Mouse (Mus musculus) embryonic facial prominence, embryonic 10.5 days (tissue): ENCODE results near the gene Rnf126. TPM values are rescaled to one million over a fixed set of nuclear protein-coding genes. Genes with fewer than 3 reads are reported as not detected.

ENCODE experiments used
- DNase-seq: peaks from one replicate; pipeline ENCODE4 v3.0.0-alpha.2; 2017; ENCODE audit warnings: low spot score
- H3K27ac ChIP-seq: fragments of 300-500 bp; sonication (generic); replicated peaks from 2 replicates; pipeline ENCODE4 v1.5.1; 2016; ENCODE audit warnings: mild to moderate bottlenecking
- H3K27me3 ChIP-seq: fragments of 300-500 bp; sonication (generic); replicated peaks from 2 replicates; pipeline ENCODE4 v1.6.1; 2016; ENCODE audit warnings: low read depth, mild to moderate bottlenecking; ENCODE audit not compliant: poor library complexity, severe bottlenecking
- H3K36me3 ChIP-seq: fragments of 300-500 bp; sonication (generic); replicated peaks from 2 replicates; pipeline ENCODE4 v1.6.1; 2016; ENCODE audit warnings: mild to moderate bottlenecking, moderate library complexity
- H3K4me1 ChIP-seq: fragments of 300-500 bp; sonication (generic); 2 replicates; pipeline ENCODE4 v1.6.1; 2016
- H3K4me3 ChIP-seq: fragments of 300-500 bp; sonication (generic); 2 replicates; pipeline ENCODE4 v1.5.1; 2016; ENCODE audit warnings: mild to moderate bottlenecking, moderate library complexity
- H3K9me3 ChIP-seq: fragments of 300-500 bp; sonication (generic); 2 replicates; pipeline ENCODE4 v1.6.1; 2016; ENCODE audit warnings: mild to moderate bottlenecking
- WGBS: fragments of 180-500 bp; shearing (Covaris S2); methylation state at CpG from one replicate; pipeline ENCODE4 v1.1.7; 2016; 5-methylcytosine and 5-hydroxymethylcytosine counted together
- polyA plus RNA-seq: library from polyadenylated mRNA; unstranded; fragments of >200 nt; fragmentation: Nextera tagmentation; extraction: Ambion mirVana; gene quantifications from 2 replicates; pipeline ENCODE4 v1.2.1, GENCODE M21; 2016

Gene Rnf126
- polyA plus RNA-seq, 1 experiment from 2014 or later = 125 TPM

DNA sequence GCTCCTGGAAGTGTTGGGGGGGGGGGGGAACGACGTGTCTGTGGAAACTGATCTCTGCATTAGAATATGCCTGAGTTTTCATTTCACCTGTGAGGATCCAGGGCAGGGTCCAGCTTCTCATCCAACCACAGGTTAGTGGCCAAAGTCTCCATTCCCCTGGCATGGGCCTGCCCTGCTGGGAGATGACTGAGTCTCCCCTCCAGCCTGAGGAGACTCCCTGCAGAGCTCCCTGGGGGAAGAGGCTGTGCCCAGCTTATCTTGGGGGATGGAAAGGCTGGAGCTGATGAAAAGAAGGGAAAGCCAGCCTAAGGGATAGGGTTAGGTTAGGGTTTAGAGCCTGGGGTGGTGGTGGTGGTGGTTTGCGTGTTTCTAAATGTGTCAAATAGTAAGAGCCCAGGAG, 35.1 kb upstream of the Rnf126 start:
- Histone ChIP-seq H3K4me1 (peaks cover 77% of the 10 kb centered on the region), H3K27me3 (no peaks in the 10 kb centered on the region), H3K36me3 (peaks cover 34% of the 10 kb centered on the region), H3K9me3 (no peaks in the 10 kb centered on the region), H3K27ac (peak overlapping the region; percentile 87), H3K4me3 (peak overlapping the region; percentile 51; the same call in 1 of the 2 replicates)
- WGBS = 28% methylated on average over 3 of the region's 3 CpGs
- no peak for DNase-seq

GRCm38 (mm10) chr10:79800508-79800907, 33.8 kb upstream of the Rnf126 start:
- H3K36me3 ChIP-seq = peaks cover 35% of the 10 kb centered on the region
- WGBS = 87% methylated on average over 11 of the region's 11 CpGs
- H3K4me3 ChIP-seq = no peak overlapping the region
- DNase-seq = no peak
- no peak overlapping the region for H3K27ac ChIP-seq
- no peaks in the 10 kb centered on the region for H3K9me3 ChIP-seq
- peaks cover 69% of the 10 kb centered on the region for H3K4me1 ChIP-seq
- no peaks in the 10 kb centered on the region for H3K27me3 ChIP-seq

DNA sequence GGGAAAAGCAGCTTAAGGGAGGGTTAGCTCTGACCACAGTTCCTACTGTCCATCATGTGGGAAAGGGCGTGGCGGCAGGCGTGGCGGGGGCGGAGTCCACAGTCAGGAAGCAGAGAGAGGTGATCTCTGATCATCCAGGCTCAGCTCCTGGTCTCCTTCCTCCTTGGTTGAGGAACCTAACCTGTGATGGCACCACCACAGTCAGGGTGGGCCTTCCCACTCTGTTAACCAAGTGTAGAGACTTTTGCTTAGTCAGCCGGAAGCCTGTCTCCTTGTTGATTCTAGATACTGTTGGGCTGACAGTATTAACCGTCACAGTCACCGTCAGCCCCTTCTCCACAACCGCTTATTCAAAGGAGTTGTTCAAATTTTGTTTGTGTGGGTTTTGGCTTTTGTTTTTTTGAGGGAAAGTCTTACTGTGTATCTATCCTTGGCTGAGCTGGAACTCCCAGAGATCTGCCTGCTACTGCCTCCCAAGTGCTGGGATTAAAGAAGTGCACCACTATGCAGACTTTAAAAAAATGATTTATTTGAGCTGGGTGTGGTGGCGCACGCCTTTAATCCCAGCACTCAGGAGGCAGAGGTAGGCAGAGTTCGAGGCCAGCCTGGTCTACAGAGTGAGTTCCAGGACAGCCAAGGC, 31.7 kb upstream of the Rnf126 start:
- Histone ChIP-seq H3K27ac (no peak overlapping the region), H3K27me3 (no peaks in the 10 kb centered on the region), H3K9me3 (no peaks in the 10 kb centered on the region), H3K4me3 (no peak overlapping the region), H3K36me3 (peaks cover 40% of the 10 kb centered on the region), H3K4me1 (peaks cover 67% of the 10 kb centered on the region)
- no peak for DNase-seq
- WGBS = 92% methylated on average over 12 of the region's 12 CpGs

GRCm38 (mm10) chr10:79797326-79797725, 30.6 kb upstream of the Rnf126 start:
- peaks cover 37% of the 10 kb centered on the region for H3K36me3 ChIP-seq
- DNase-seq = peak; percentile 44
- peaks cover 63% of the 10 kb centered on the region for H3K4me1 ChIP-seq
- peak overlapping the region; percentile 51; the same call in 1 of the 2 replicates for H3K27ac ChIP-seq
- 48% methylated on average over 15 of the region's 15 CpGs for WGBS
- H3K9me3 ChIP-seq = no peaks in the 10 kb centered on the region
- H3K4me3 ChIP-seq = 0 out of 2 replicates have a peak overlapping the region, but pooled peaks have one; percentile 20
- H3K27me3 ChIP-seq = no peaks in the 10 kb centered on the region

- Histone ChIP-seq H3K4me3 (peak overlapping the region; percentile 11; the same call in 1 of the 2 replicates), H3K36me3 (peaks cover 33% of the 10 kb centered on the region), H3K27ac (no peak overlapping the region), H3K4me1 (peaks cover 51% of the 10 kb centered on the region), H3K9me3 (no peaks in the 10 kb centered on the region), H3K27me3 (no peaks in the 10 kb centered on the region)
- WGBS = 97% methylated on average over 3 of the region's 3 CpGs
- no peak for DNase-seq
These were observed 29.2 kb upstream of the Rnf126 start for GRCm38 (mm10) chr10:79795905-79796304.

GRCm38 (mm10) chr10:79794491-79794931, 27.8 kb upstream of the Rnf126 start:
- Histone ChIP-seq H3K27ac (peak overlapping the region; percentile 97), H3K9me3 (no peaks in the 10 kb centered on the region), H3K27me3 (no peaks in the 10 kb centered on the region; the same call in 1 of the 2 replicates), H3K4me3 (peak overlapping the region; percentile 95), H3K36me3 (peaks cover 21% of the 10 kb centered on the region), H3K4me1 (peaks cover 51% of the 10 kb centered on the region)
- 7% methylated on average over 10 of the region's 10 CpGs for WGBS
- DNase-seq = peak; percentile 46

DNA sequence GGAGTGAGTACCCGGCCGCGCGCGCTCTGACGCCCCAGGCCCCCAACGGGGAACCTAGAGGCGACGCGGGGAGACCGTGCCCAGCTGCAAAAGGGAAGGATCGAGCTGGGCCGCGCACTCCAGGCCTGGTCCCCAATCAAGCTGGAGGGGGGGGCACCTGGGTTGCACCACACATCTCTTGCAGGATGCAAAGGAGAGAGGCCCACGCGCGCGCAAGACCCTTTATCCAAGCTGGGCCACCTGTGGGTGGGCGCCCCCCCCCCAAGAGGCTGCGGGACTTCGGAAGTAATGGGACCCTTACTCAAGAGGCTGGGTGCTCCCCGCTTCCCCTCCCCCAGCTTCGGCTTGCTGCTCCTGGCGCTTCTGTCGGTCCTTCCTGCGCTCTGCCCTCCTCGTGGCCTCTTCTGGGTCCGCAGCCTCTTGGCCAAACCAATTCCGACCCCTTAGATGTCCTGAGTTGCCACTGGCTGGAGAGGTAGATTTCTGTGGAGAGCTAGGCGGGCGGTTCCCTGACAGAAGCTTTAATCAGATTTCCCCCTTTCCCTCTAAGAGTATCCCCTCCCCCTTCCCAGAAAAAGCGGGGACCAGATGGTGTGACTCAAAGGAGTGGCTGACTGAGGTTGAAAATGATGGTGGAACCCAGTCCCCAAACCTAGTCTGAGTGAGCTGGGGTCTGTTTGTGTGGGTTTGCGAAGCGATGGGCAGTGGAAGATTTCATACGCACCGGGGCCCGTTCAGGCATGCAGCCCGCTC, 27.2 kb upstream of the Rnf126 start:
- Histone ChIP-seq H3K27me3 (no peaks in the 10 kb centered on the region; the same call in 1 of the 2 replicates), H3K4me3 (peak overlapping the region; percentile 95), H3K27ac (peak overlapping the region; percentile 97), H3K4me1 (peaks cover 52% of the 10 kb centered on the region), H3K9me3 (no peaks in the 10 kb centered on the region), H3K36me3 (peaks cover 16% of the 10 kb centered on the region)
- peak; percentile 67 for DNase-seq
- WGBS = 3% methylated on average over 37 of the region's 38 CpGs

DNA sequence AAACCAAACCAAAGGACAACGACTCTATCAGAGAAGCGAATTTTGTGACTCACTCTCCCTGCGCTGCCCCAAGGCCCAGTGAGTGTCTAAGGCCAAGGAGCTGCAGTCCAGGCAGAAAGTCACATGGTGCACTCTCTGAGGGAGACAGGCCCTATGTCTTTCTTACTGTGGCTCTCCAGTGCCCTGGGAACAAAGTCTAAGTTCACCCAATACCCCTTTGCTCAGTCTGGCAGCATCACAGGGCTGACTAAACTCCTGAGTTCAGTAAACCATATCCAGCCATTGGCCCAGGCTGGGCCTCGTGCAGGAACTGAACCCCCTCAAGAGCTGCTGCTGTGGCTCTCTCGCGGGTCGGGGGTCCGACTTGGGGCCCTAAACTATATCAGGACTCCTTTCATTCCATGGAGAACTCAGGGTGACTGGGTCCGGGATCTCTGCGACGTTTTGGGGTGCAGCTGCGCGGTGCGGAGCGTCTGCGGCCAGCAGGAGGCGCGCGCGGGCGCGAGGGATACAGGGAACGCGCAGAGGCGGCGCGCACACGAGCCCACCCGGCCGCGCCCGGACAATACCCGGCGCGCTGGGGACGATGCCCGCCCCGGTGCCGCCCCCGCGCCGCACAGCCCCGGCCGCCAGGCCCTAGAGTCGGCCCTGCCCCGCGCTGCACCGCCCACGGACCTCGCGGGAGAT, 26.4 kb upstream of the Rnf126 start, which contains the start of gene Palm:
Gene Palm, plus strand, starts transcription at position 522 of the 687 bp plus-strand sequence.
- Histone ChIP-seq H3K27ac (peak within 1 kb of the TSS; percentile 97), H3K27me3 (no peaks in the 10 kb centered on the region; the same call in 1 of the 2 replicates), H3K9me3 (no peaks in the 10 kb centered on the region), H3K4me3 (peak within 1 kb of the TSS; percentile 95), H3K36me3 (peaks cover 15% of the 10 kb centered on the region), H3K4me1 (peaks cover 50% of the 10 kb centered on the region)
- peak; percentile 86 for DNase-seq
- 5% methylated on average over 51 of the region's 51 CpGs for WGBS

GRCm38 (mm10) chr10:79792339-79793040, 25.7 kb upstream of the Rnf126 start:
- Histone ChIP-seq H3K27me3 (no peaks in the 10 kb centered on the region; the same call in 1 of the 2 replicates), H3K4me3 (peak overlapping the region; percentile 95; the same call in 1 of the 2 replicates), H3K4me1 (peaks cover 43% of the 10 kb centered on the region), H3K36me3 (peaks cover 15% of the 10 kb centered on the region), H3K9me3 (no peaks in the 10 kb centered on the region), H3K27ac (0 out of 2 replicates have a peak overlapping the region, but pooled peaks have one; percentile 97)
- WGBS = 79% methylated on average over 5 of the region's 5 CpGs
- no peak for DNase-seq

DNA sequence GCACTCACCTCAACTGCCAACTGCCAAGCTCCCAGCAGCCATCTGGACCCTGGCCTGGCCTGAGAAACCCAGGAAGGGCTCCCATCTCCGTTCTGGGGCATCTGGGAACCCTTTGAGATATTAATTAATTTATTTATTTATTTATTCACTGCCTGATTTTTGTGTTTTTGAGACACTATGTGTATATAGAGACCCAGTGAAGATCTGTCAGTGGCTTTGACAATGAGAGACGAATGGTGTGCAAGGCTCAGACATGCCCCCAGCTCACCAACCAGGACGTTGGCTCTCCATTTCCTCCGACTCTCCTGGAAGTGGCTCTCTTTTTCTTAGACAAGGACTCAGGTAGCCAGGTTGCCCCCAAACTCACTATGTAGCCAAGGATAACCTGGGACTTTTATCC, 24.1 kb upstream of the Rnf126 start, which contains the start of gene Prss57:
Gene Prss57, minus strand, starts transcription at position 101 of the 400 bp plus-strand sequence.
- H3K4me1 ChIP-seq = peaks cover 33% of the 10 kb centered on the region
- H3K9me3 ChIP-seq = no peaks in the 10 kb centered on the region
- WGBS = 84% methylated on average over 4 of the region's 4 CpGs
- no peak for DNase-seq
- H3K4me3 ChIP-seq = no peak within 1 kb of the TSS
- peaks cover 7% of the 10 kb centered on the region for H3K36me3 ChIP-seq
- H3K27me3 ChIP-seq = no peaks in the 10 kb centered on the region; the same call in 1 of the 2 replicates
- no peak within 1 kb of the TSS for H3K27ac ChIP-seq

DNA sequence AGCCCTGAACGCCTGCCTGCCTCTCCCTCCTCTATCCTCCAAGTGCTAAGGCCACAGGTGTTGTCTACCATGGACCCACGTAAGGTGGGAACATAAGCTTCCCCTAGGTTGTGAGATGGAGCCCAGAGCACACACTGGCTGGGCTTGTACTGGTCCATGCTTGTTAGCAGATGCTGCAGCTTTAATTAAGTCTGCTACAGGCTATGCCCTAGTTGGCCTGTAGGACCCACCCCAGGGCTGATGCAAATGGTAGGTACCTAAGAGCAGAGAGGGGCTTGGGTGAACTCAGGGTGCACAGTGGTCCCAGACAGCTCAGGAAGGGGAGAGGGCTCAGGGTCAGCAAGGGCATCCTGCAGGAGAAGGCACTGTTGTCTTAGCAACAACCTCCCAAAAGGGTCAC, 22.8 kb upstream of the Rnf126 start:
- H3K27me3 ChIP-seq = peaks cover 7% of the 10 kb centered on the region
- peaks cover 24% of the 10 kb centered on the region for H3K4me1 ChIP-seq
- no peak overlapping the region for H3K27ac ChIP-seq
- no peak for DNase-seq
- H3K9me3 ChIP-seq = no peaks in the 10 kb centered on the region
- no peaks in the 10 kb centered on the region for H3K36me3 ChIP-seq
- H3K4me3 ChIP-seq = no peak overlapping the region
- WGBS = 61% methylated on average over 2 of the region's 2 CpGs
